Mouse (Mus musculus) embryonic facial prominence, embryonic 15.5 days (tissue): ENCODE results near the gene Exoc4. TPM values are rescaled to one million over a fixed set of nuclear protein-coding genes. Genes with fewer than 3 reads are reported as not detected.

Experiments
- ATAC-seq: fragments of 200-750 bp; cut with Nextera tagmentation; 2 replicates; pipeline ENCODE4 v1.8.0; 2017; ENCODE audit warnings: low read depth, moderate TSS enrichment; ENCODE audit not compliant: insufficient number of reproducible peaks, low FRiP score, low TSS enrichment
- H3K27ac ChIP-seq: fragments of 300-500 bp; sonication (generic); replicated peaks from 2 replicates; pipeline ENCODE4 v1.5.1; 2015; ENCODE audit warnings: mild to moderate bottlenecking, inconsistent platforms
- H3K27me3 ChIP-seq: fragments of 300-500 bp; sonication (generic); 2 replicates; pipeline ENCODE4 v1.6.1; 2015; ENCODE audit warnings: inconsistent platforms
- H3K36me3 ChIP-seq: fragments of 300-500 bp; sonication (generic); 2 replicates; pipeline ENCODE4 v1.6.1; 2015; ENCODE audit warnings: mild to moderate bottlenecking, inconsistent platforms
- H3K4me1 ChIP-seq: fragments of 300-500 bp; sonication (generic); 2 replicates; pipeline ENCODE4 v1.6.1; 2015; ENCODE audit warnings: inconsistent platforms
- H3K4me2 ChIP-seq: fragments of 300-500 bp; sonication (generic); replicated peaks from 2 replicates; pipeline ENCODE4 v1.6.1; 2015; ENCODE audit warnings: mild to moderate bottlenecking, inconsistent platforms
- H3K4me3 ChIP-seq: fragments of 300-500 bp; sonication (generic); replicated peaks from 2 replicates; pipeline ENCODE4 v1.5.1; 2015; ENCODE audit warnings: mild to moderate bottlenecking, inconsistent platforms
- H3K9ac ChIP-seq: fragments of 300-500 bp; sonication (generic); 2 replicates; pipeline ENCODE4 v1.6.1; 2015; ENCODE audit warnings: inconsistent platforms
- H3K9me3 ChIP-seq: fragments of 300-500 bp; sonication (generic); replicated peaks from 2 replicates; pipeline ENCODE4 v1.6.1; 2016; ENCODE audit warnings: inconsistent platforms
- WGBS: fragments of 180-500 bp; shearing (Covaris S2); methylation state at CpG from one replicate; pipeline ENCODE4 v1.1.7; 2015; 5-methylcytosine and 5-hydroxymethylcytosine counted together
- polyA plus RNA-seq: library from polyadenylated mRNA; unstranded; fragments of >200 nt; fragmentation: Nextera tagmentation; extraction: Ambion mirVana; gene quantifications from 2 replicates; pipeline ENCODE4 v1.2.1, GENCODE M21; 2015

The Exoc4 gene
- polyA plus RNA-seq, 1 experiment from 2014 or later: 36.7 TPM

- Histone ChIP-seq H3K4me2 (no peak overlapping the region), H3K9ac (no peak overlapping the region), H3K36me3 (no peaks in the 10 kb centered on the region), H3K27ac (no peak overlapping the region), H3K4me3 (no peak overlapping the region), H3K4me1 (no peaks in the 10 kb centered on the region), H3K27me3 (no peaks in the 10 kb centered on the region), H3K9me3 (no peaks in the 10 kb centered on the region)
- ATAC-seq: no peak
- WGBS: 66% methylated on average over 5 of the region's 5 CpGs
Observed at GRCm38 (mm10) chr6:33913072-33913471, 664.2 kb downstream of the Exoc4 start.

GRCm38 (mm10) chr6:33913486-33913885 is 664.6 kb downstream of the Exoc4 start:
- no peaks in the 10 kb centered on the region for H3K4me1 ChIP-seq
- 69% methylated on average over 8 of the region's 8 CpGs for WGBS
- H3K4me2 ChIP-seq: no peak overlapping the region
- H3K9me3 ChIP-seq: no peaks in the 10 kb centered on the region
- H3K9ac ChIP-seq: no peak overlapping the region
- no peak overlapping the region for H3K4me3 ChIP-seq
- no peaks in the 10 kb centered on the region for H3K36me3 ChIP-seq
- ATAC-seq: no peak
- H3K27ac ChIP-seq: no peak overlapping the region
- no peaks in the 10 kb centered on the region for H3K27me3 ChIP-seq

GRCm38 (mm10) chr6:33913964-33914363 is 665.1 kb downstream of the Exoc4 start:
- ATAC-seq: no peak
- no peak overlapping the region for H3K9ac ChIP-seq
- no peaks in the 10 kb centered on the region for H3K9me3 ChIP-seq
- no peaks in the 10 kb centered on the region for H3K4me1 ChIP-seq
- no peaks in the 10 kb centered on the region for H3K27me3 ChIP-seq
- H3K36me3 ChIP-seq: no peaks in the 10 kb centered on the region
- 91% methylated on average over 4 of the region's 4 CpGs for WGBS
- no peak overlapping the region for H3K27ac ChIP-seq
- no peak overlapping the region for H3K4me3 ChIP-seq
- no peak overlapping the region for H3K4me2 ChIP-seq

- 0 out of 2 replicates have a peak, but pooled peaks cover 3% of the 10 kb centered on the region for H3K36me3 ChIP-seq
- H3K4me1 ChIP-seq: no peaks in the 10 kb centered on the region
- no peaks in the 10 kb centered on the region for H3K9me3 ChIP-seq
- no peak overlapping the region for H3K9ac ChIP-seq
- H3K27ac ChIP-seq: no peak overlapping the region
- ATAC-seq: no peak
- H3K4me3 ChIP-seq: no peak overlapping the region
- no peaks in the 10 kb centered on the region for H3K27me3 ChIP-seq
- H3K4me2 ChIP-seq: no peak overlapping the region
- 88% methylated on average over 2 of the region's 2 CpGs for WGBS
Observed at GRCm38 (mm10) chr6:33923571-33923970, 674.7 kb downstream of the Exoc4 start.

GRCm38 (mm10) chr6:33924888-33925287 is 676.0 kb downstream of the Exoc4 start:
- H3K4me3 ChIP-seq: no peak overlapping the region
- 0 out of 2 replicates have a peak, but pooled peaks cover 3% of the 10 kb centered on the region for H3K4me1 ChIP-seq
- H3K9ac ChIP-seq: no peak overlapping the region
- no peak overlapping the region for H3K27ac ChIP-seq
- H3K27me3 ChIP-seq: no peaks in the 10 kb centered on the region
- ATAC-seq: no peak
- 0 out of 2 replicates have a peak, but pooled peaks cover 3% of the 10 kb centered on the region for H3K36me3 ChIP-seq
- no peak overlapping the region for H3K4me2 ChIP-seq
- no peaks in the 10 kb centered on the region for H3K9me3 ChIP-seq
- WGBS: 90% methylated on average over 4 of the region's 4 CpGs

- Histone ChIP-seq H3K9ac (no peak overlapping the region), H3K27me3 (no peaks in the 10 kb centered on the region), H3K4me3 (no peak overlapping the region), H3K27ac (no peak overlapping the region), H3K4me1 (0 out of 2 replicates have a peak, but pooled peaks cover 3% of the 10 kb centered on the region), H3K4me2 (no peak overlapping the region), H3K9me3 (no peaks in the 10 kb centered on the region), H3K36me3 (no peaks in the 10 kb centered on the region)
- 18% methylated on average over 13 of the region's 13 CpGs for WGBS
- no peak; the same call in 1 of the 2 replicates for ATAC-seq
Observed at GRCm38 (mm10) chr6:33929342-33930086, 680.6 kb downstream of the Exoc4 start.

GRCm38 (mm10) chr6:33930087-33930945 is 681.4 kb downstream of the Exoc4 start:
- Histone ChIP-seq H3K27me3 (no peaks in the 10 kb centered on the region), H3K9me3 (no peaks in the 10 kb centered on the region), H3K27ac (no peak overlapping the region), H3K4me1 (0 out of 2 replicates have a peak, but pooled peaks cover 3% of the 10 kb centered on the region), H3K9ac (no peak overlapping the region), H3K36me3 (no peaks in the 10 kb centered on the region), H3K4me3 (no peak overlapping the region), H3K4me2 (no peak overlapping the region)
- ATAC-seq: no peak
- WGBS: 66% methylated on average over 8 of the region's 8 CpGs

- H3K4me1 ChIP-seq: no peaks in the 10 kb centered on the region
- no peaks in the 10 kb centered on the region for H3K36me3 ChIP-seq
- no peaks in the 10 kb centered on the region for H3K27me3 ChIP-seq
- no peak overlapping the region for H3K4me2 ChIP-seq
- no peak overlapping the region for H3K27ac ChIP-seq
- no peak overlapping the region for H3K4me3 ChIP-seq
- ATAC-seq: no peak
- 91% methylated on average over 4 of the region's 4 CpGs for WGBS
- H3K9ac ChIP-seq: no peak overlapping the region
- no peaks in the 10 kb centered on the region for H3K9me3 ChIP-seq
Observed at GRCm38 (mm10) chr6:33937906-33938305, 689.0 kb downstream of the Exoc4 start.

- Histone ChIP-seq H3K4me1 (no peaks in the 10 kb centered on the region), H3K27me3 (no peaks in the 10 kb centered on the region), H3K36me3 (no peaks in the 10 kb centered on the region), H3K4me2 (no peak overlapping the region), H3K4me3 (no peak overlapping the region), H3K9me3 (no peaks in the 10 kb centered on the region), H3K9ac (no peak overlapping the region), H3K27ac (no peak overlapping the region)
- ATAC-seq: no peak
- WGBS: 50% methylated on average over 5 of the region's 5 CpGs
Observed at GRCm38 (mm10) chr6:33939169-33939568, 690.3 kb downstream of the Exoc4 start.

GRCm38 (mm10) chr6:33946911-33947489 is 698.1 kb downstream of the Exoc4 start:
- ATAC-seq: no peak
- no peaks in the 10 kb centered on the region for H3K36me3 ChIP-seq
- 69% methylated on average over 2 of the region's 2 CpGs for WGBS
- H3K9me3 ChIP-seq: no peaks in the 10 kb centered on the region
- H3K4me3 ChIP-seq: no peak overlapping the region
- no peaks in the 10 kb centered on the region for H3K4me1 ChIP-seq
- H3K27ac ChIP-seq: no peak overlapping the region
- H3K9ac ChIP-seq: no peak overlapping the region
- no peaks in the 10 kb centered on the region for H3K27me3 ChIP-seq
- H3K4me2 ChIP-seq: no peak overlapping the region

- Histone ChIP-seq H3K9me3 (no peaks in the 10 kb centered on the region), H3K4me3 (no peak overlapping the region), H3K4me1 (no peaks in the 10 kb centered on the region), H3K27me3 (no peaks in the 10 kb centered on the region), H3K27ac (no peak overlapping the region), H3K4me2 (no peak overlapping the region), H3K36me3 (no peaks in the 10 kb centered on the region), H3K9ac (no peak overlapping the region)
- WGBS: 94% methylated on average over 2 of the region's 2 CpGs
- ATAC-seq: no peak
Observed at GRCm38 (mm10) chr6:33950113-33950512, 701.2 kb downstream of the Exoc4 start.
